Mouse (Mus musculus) kidney, adult 10 weeks (tissue): ENCODE results near the gene E2f4. TPM values are rescaled to one million over a fixed set of nuclear protein-coding genes. Genes with fewer than 3 reads are reported as not detected.

Experiments used
- polyA plus RNA-seq: library from polyadenylated mRNA; stranded (reverse); fragments of 350-450 nt; fragmentation: Illumina TruSeq; extraction: RNeasy Lipid Tissue Mini Kit (QIAGEN cat#74804); gene quantifications from one replicate; pipeline ENCODE4 v1.2.3, GENCODE M21; 2014; ENCODE audit warnings: low read depth, low replicate concordance

E2f4 gene
- 4.1 TPM for polyA plus RNA-seq

GRCm38 (mm10) chr8:105297511-105298192, at the start of gene E2f4:
TSS of gene E2f4 (plus strand) at chr8:105297663.

GRCm38 (mm10) chr8:105254966-105255350, 42.5 kb upstream of the E2f4 start, which contains the start of gene B3gnt9:
TSS of gene B3gnt9 (minus strand) at chr8:105255153.

GRCm38 (mm10) chr8:105264024-105264982, 33.2 kb upstream of the E2f4 start, which contains the start of the genes Tradd and Fbxl8:
TSS of gene Tradd (minus strand) at chr8:105264609.
TSS of gene Fbxl8 (plus strand) at chr8:105264648.

GRCm38 (mm10) chr8:105269461-105269947, 28.0 kb upstream of the E2f4 start, which contains the start of gene Hsf4:
TSS of gene Hsf4 (plus strand) at chr8:105269801.

GRCm38 (mm10) chr8:105275840-105276239, 21.6 kb upstream of the E2f4 start, which contains the start of gene Nol3:
TSS of gene Nol3 (plus strand) at chr8:105276140.

GRCm38 (mm10) chr8:105289805-105290460, 7.5 kb upstream of the E2f4 start, which contains the start of gene 4931428F04Rik:
TSS of gene 4931428F04Rik (minus strand) at chr8:105289864.

GRCm38 (mm10) chr8:105295895-105296573, 1.4 kb upstream of the E2f4 start, which contains the start of gene Exoc3l:
TSS of gene Exoc3l (minus strand) at chr8:105296101.

GRCm38 (mm10) chr8:105305211-105306145, 8.0 kb downstream of the E2f4 start, which contains the start of gene Elmo3:
TSS of gene Elmo3 (plus strand) at chr8:105305601.

GRCm38 (mm10) chr8:105326141-105326672, 28.7 kb downstream of the E2f4 start, which contains the start of the genes Lrrc29 and Tmem208:
TSS of gene Lrrc29 (minus strand) at chr8:105326278.
TSS of gene Tmem208 (plus strand) at chr8:105326354.

GRCm38 (mm10) chr8:105347428-105348221, 50.2 kb downstream of the E2f4 start, which contains the start of gene Fhod1:
TSS of gene Fhod1 (minus strand) at chr8:105347953.

GRCm38 (mm10) chr8:105348450-105349095, 51.1 kb downstream of the E2f4 start, which contains the start of gene Slc9a5:
TSS of gene Slc9a5 (plus strand) at chr8:105348843.

Other genes starting within 250 kb of the E2f4 start
- gene Ces3a, start 249.1 kb upstream of the E2f4 start, polyA plus RNA-seq = not detected
- not detected for gene Ces3b, start 213.9 kb upstream of the E2f4 start, polyA plus RNA-seq
- not detected for gene Ces4a, start 165.9 kb upstream of the E2f4 start, polyA plus RNA-seq
- 50.5 TPM for gene Cbfb, start 127.0 kb upstream of the E2f4 start, polyA plus RNA-seq
- gene D230025D16Rik, start 72.5 kb upstream of the E2f4 start, polyA plus RNA-seq = 33.1 TPM
- gene B3gnt9, start 42.5 kb upstream of the E2f4 start, polyA plus RNA-seq = 0.81 TPM
- gene Tradd, start 33.1 kb upstream of the E2f4 start, polyA plus RNA-seq = 0.69 TPM
- not detected for gene Fbxl8, start 33.0 kb upstream of the E2f4 start, polyA plus RNA-seq
- gene Hsf4, start 27.9 kb upstream of the E2f4 start, polyA plus RNA-seq = not detected
- gene Nol3, start 21.5 kb upstream of the E2f4 start, polyA plus RNA-seq = 1.5 TPM
- 0.28 TPM for gene 4931428F04Rik, start 7.8 kb upstream of the E2f4 start, polyA plus RNA-seq
- gene Exoc3l, start 1.6 kb upstream of the E2f4 start, polyA plus RNA-seq = not detected
- 4.1 TPM for gene Elmo3, start 7.9 kb downstream of the E2f4 start, polyA plus RNA-seq
- gene Lrrc29, start 28.6 kb downstream of the E2f4 start, polyA plus RNA-seq = 0.16 TPM
- 10.8 TPM for gene Tmem208, start 28.7 kb downstream of the E2f4 start, polyA plus RNA-seq
- gene Fhod1, start 50.3 kb downstream of the E2f4 start, polyA plus RNA-seq = 0.28 TPM
- gene Slc9a5, start 51.2 kb downstream of the E2f4 start, polyA plus RNA-seq = not detected
- not detected for gene Plekhg4, start 75.6 kb downstream of the E2f4 start, polyA plus RNA-seq
- gene Kctd19, start 115.8 kb downstream of the E2f4 start, polyA plus RNA-seq = not detected
- gene Lrrc36, start 115.9 kb downstream of the E2f4 start, polyA plus RNA-seq = not detected
- gene Tppp3, start 173.9 kb downstream of the E2f4 start, polyA plus RNA-seq = not detected
- 2.7 TPM for gene Zdhhc1, start 199.2 kb downstream of the E2f4 start, polyA plus RNA-seq
- gene Hsd11b2, start 221.1 kb downstream of the E2f4 start, polyA plus RNA-seq = 39.1 TPM